Comparison of ENCODE assay signal across 11 mouse cellular contexts in the genomic region with DNA sequence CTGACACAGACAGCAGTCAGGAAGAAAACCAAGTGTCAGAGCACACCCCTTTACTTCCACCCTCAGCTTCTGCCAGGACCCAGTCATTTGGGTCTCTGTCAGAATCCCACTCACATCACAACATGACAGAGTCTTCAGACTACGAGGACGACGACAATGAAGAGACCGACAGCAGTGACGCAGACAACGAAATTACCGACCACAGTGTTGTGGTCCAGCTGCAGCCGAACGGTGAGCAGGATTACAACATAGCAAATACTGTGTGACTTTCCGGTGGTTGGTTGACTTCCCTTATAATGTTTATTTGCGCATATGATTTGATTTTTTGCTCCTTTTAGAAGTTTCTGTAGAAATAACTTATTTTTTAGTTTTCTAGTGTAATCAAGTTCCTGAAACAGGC.
"Had no signal": no experiment of that assay in that cellular context is flagged by ENCODE, and none has a peak within 500 bp of the region (broad histone marks: within the 10 kb centered on the region; RNA-seq: fewer than 3 reads in every experiment).

No protein-coding gene starts in this region.

- ATAC-seq: liver, postnatal 0 days; lung, postnatal 0 days; midbrain, embryonic 16.5 days had no signal

- DNase-seq: liver, postnatal 0 days; lung, adult 2 months; lung, postnatal 14 days; lung, postnatal 4 days; midbrain, embryonic 14.5 days; right cerebral cortex, postnatal 14 days; thymus, adult 2 months; thymus, postnatal 25 days; thymus, postnatal 4 days had no signal
